Mouse (Mus musculus): ENCODE results near the gene Vmn1r177.
"Not testable (repeated sequence)": the region's sequence is repeated elsewhere in the genome, so short reads cannot be mapped to it uniquely, and the experiment has no call there.

Vmn1r177 gene

DNA sequence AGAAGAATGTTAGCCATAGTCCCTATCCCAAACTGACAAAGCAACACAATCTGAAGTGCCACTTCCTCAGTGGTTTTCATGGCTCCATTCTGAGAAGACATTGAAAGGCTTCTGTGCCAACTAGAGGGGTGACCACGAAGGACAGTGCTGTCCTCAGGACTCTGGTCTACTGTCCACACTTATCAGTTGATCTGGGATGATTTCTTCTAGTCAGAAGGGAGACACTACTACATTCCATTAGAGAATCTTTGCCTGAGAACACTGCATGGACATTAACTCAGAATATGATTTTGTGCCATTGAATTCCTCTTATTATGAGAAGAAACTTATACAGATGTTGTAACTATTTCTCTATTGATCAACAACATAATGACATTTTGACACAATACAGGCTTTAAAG lies at the start of gene Vmn1r177:
Gene Vmn1r177, minus strand, starts transcription at position 101 of the 400 bp plus-strand sequence.
- DNase-seq (ENCODE audit: low spot score) = not testable (repeated sequence)

DNA sequence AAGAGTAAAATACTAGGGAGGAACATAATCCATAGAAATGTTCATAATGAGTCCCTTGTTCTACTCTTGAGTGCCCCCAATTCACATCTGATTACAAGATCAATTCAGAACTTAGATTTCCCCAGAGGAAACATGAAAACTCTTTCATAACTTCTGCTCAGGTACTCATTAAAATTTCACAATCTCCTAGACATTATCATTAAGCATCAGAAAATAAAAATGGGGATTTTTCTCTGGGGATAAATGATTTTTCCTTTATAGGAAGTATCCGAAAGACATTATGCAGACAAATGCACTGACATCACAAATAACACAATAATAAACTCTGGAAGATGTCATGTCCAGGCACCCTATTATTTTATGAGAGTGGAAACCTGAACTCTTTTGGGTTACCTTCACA lies 25.5 kb upstream of the Vmn1r177 start, which contains the start of gene Vmn1r178:
Gene Vmn1r178, plus strand, starts transcription at position 301 of the 400 bp plus-strand sequence.
- no peak for DNase-seq (ENCODE audit: low spot score)

DNA sequence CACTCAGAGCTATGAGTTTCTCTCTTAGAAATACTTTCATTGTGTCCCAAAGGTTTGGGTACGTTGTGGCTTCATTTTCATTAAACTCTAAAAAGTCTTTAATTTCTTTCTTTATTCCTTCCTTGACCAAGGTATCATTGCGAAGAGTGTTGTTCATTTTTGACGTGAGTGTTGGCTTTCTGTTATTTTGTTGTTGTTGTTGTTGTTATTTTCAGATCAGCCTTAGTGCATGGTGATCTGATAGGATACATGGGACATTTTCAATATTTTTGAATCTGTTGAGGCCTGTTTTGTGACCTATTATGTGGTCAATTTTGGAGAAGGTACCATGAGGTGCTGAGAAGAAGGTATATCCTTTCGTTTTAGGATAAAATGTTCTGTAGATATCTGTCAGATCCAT lies 10.7 kb upstream of the Vmn1r177 start:
- not testable (repeated sequence) for DNase-seq (ENCODE audit: low spot score)

DNA sequence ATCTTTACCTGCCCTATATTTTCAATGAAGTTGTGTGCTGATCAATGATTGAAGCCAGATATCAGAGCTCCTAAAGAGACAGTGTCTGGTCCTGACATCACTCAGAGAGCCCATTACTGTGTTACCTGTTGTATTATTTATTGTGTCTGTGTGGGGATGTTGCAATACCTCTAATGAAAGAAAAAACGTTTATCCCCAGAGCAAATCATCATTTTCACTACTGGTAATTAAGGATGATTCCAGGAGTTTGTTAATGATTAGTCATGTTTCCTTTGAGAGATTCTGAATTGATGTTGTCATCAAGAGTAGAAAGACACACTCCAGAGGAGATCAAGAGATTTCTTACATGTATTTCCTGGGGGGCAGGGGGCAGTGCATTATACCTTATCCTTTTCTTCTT lies 29.0 kb downstream of the Vmn1r177 start, which contains the start of gene Vmn1r176:
Gene Vmn1r176, minus strand, starts transcription at position 101 of the 400 bp plus-strand sequence.
- DNase-seq (ENCODE audit: low spot score) = not testable (repeated sequence)
